8 mouse cellular contexts compared by ENCODE assay signal in the genomic region with DNA sequence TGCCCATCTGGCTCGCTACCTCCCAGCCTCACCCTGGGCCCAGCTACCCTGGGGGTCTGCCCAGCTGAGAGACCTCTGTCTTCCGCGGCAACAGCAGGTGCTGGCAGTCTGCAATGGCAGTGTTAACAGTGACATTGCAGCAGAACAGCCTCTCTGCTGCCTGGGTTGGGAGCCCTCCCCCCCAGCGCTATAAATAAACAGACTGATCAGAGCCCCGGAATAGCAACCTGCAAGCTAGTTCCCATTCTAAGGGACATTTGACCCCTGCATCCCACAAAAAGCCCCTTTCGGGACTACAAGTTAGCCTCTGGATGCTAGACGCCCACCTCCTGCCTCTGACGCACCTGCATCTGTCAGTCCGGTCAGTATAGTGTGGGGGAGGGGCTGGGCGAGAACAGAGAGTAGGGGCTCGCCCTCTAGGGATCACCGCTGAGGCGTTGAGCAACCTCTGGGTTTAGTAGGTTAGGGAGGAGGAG. TPM values are rescaled to one million over a fixed set of nuclear protein-coding genes. Genes with fewer than 3 reads are reported as not detected.
A peak's percentile ranks its signal among the peaks of the same experiment; 100 is the strongest.
DNase-seq lines count a peak whose midpoint lies in the region; ATAC-seq and TF ChIP-seq lines count a peak whose summit lies in the region.

Gene Myadml2, minus strand, starts transcription at position 158 of the 476 bp plus-strand sequence.

- TF ChIP-seq CTCF in kidney, postnatal 0 days (IDR thresholded peaks at IDR 0.05; ENCODE audit: low read depth), result no peak
- no peak for TF ChIP-seq CTCF in G1E (IDR thresholded peaks at IDR 0.05; ENCODE audit: low read depth, low read length)

- ATAC-seq in kidney, postnatal 0 days (replicated peaks; ENCODE audit: low FRiP score, low read depth), result no peak
- ATAC-seq in G1E (ENCODE audit: extremely low read depth, insufficient number of reproducible peaks, low FRiP score, poor library complexity, severe bottlenecking), result no peak
- ATAC-seq in embryonic facial prominence, embryonic 12.5 days (ENCODE audit: insufficient number of reproducible peaks, insufficient read depth, low FRiP score, low TSS enrichment), result no peak
- 0 out of 2 replicates have a peak, but pooled peaks have one; percentile 27 for ATAC-seq in heart, embryonic 12.5 days (ENCODE audit: insufficient number of reproducible peaks, low FRiP score)
- no peak for ATAC-seq in limb, embryonic 12.5 days (ENCODE audit: insufficient number of reproducible peaks, insufficient read depth, low FRiP score, low TSS enrichment, low read depth)
- ATAC-seq in neural tube, embryonic 11.5 days (ENCODE audit: insufficient read depth, low FRiP score, low TSS enrichment), result no peak

- peak within 1 kb of the TSS; percentile 47 for H3K4me2 ChIP-seq in kidney, postnatal 0 days (ENCODE audit: low read length)
- H3K4me2 ChIP-seq in embryonic facial prominence, embryonic 12.5 days (replicated peaks), result peak within 1 kb of the TSS; percentile 32
- peak within 1 kb of the TSS; percentile 74 for H3K4me2 ChIP-seq in heart, embryonic 12.5 days
- peak within 1 kb of the TSS; percentile 48 for H3K4me2 ChIP-seq in limb, embryonic 12.5 days
- peak within 1 kb of the TSS; percentile 40 for H3K4me2 ChIP-seq in neural tube, embryonic 11.5 days (ENCODE audit: low read depth)

- DNase-seq in kidney, postnatal 0 days (ENCODE audit: low spot score), result peak; percentile 19
- no peak for DNase-seq in kidney, adult 18-20 months
- DNase-seq in G1E (ENCODE audit: low spot score), result no peak
- DNase-seq in neural tube, embryonic 11.5 days (ENCODE audit: low spot score), result peak; percentile 44
- DNase-seq in urinary bladder, postnatal 4 days (ENCODE audit: low spot score in 2 of 2), result no peak

- H3K27ac ChIP-seq in kidney, postnatal 0 days, result no peak within 1 kb of the TSS
- no peak within 1 kb of the TSS for H3K27ac ChIP-seq in embryonic facial prominence, embryonic 12.5 days
- H3K27ac ChIP-seq in heart, embryonic 12.5 days (ENCODE audit: poor library complexity, severe bottlenecking), result peak within 1 kb of the TSS; percentile 90
- H3K27ac ChIP-seq in limb, embryonic 12.5 days, result no peak within 1 kb of the TSS
- H3K27ac ChIP-seq in neural tube, embryonic 11.5 days (ENCODE audit: low read depth, low read length), result no peak within 1 kb of the TSS

- peak within 1 kb of the TSS; percentile 27; the same call in 1 of the 2 replicates for H3K9ac ChIP-seq in kidney, postnatal 0 days (ENCODE audit: low read depth, low read length)
- H3K9ac ChIP-seq in embryonic facial prominence, embryonic 12.5 days, result no peak within 1 kb of the TSS
- H3K9ac ChIP-seq in heart, embryonic 12.5 days, result peak within 1 kb of the TSS; percentile 82
- no peak within 1 kb of the TSS; the same call in 1 of the 2 replicates for H3K9ac ChIP-seq in limb, embryonic 12.5 days (replicated peaks)
- peak within 1 kb of the TSS; percentile 12; the same call in 1 of the 2 replicates for H3K9ac ChIP-seq in neural tube, embryonic 11.5 days (ENCODE audit: low read length)

- no peaks in the 10 kb centered on the region for H3K9me3 ChIP-seq in kidney, postnatal 0 days (replicated peaks; ENCODE audit: low read length)
- H3K9me3 ChIP-seq in G1E (replicated peaks), result no peaks in the 10 kb centered on the region
- H3K9me3 ChIP-seq in embryonic facial prominence, embryonic 12.5 days, result no peaks in the 10 kb centered on the region
- no peaks in the 10 kb centered on the region for H3K9me3 ChIP-seq in heart, embryonic 12.5 days (replicated peaks)
- H3K9me3 ChIP-seq in limb, embryonic 12.5 days, result no peaks in the 10 kb centered on the region
- no peaks in the 10 kb centered on the region for H3K9me3 ChIP-seq in neural tube, embryonic 11.5 days (ENCODE audit: control insufficient read depth, low read length)

- 6% methylated on average over 13 of the region's 13 CpGs for WGBS in kidney, postnatal 0 days
- WGBS in embryonic facial prominence, embryonic 12.5 days, result 5% methylated on average over 13 of the region's 13 CpGs
- WGBS in heart, embryonic 12.5 days, result 5% methylated on average over 13 of the region's 13 CpGs
- WGBS in limb, embryonic 12.5 days, result 5% methylated on average over 13 of the region's 13 CpGs
- WGBS in neural tube, embryonic 11.5 days, result 2% methylated on average over 13 of the region's 13 CpGs

- peak within 1 kb of the TSS; percentile 10; the same call in 1 of the 2 replicates for H3K4me3 ChIP-seq in kidney, postnatal 0 days (replicated peaks; ENCODE audit: low read depth, low read length)
- peak within 1 kb of the TSS; percentile 54; the same call in 1 of the 2 replicates for H3K4me3 ChIP-seq in G1E (ENCODE audit: low read depth, low read length)
- peak within 1 kb of the TSS; percentile 4; the same call in 1 of the 2 replicates for H3K4me3 ChIP-seq in embryonic facial prominence, embryonic 12.5 days
- H3K4me3 ChIP-seq in heart, embryonic 12.5 days, result peak within 1 kb of the TSS; percentile 52
- peak within 1 kb of the TSS; percentile 10; the same call in 1 of the 2 replicates for H3K4me3 ChIP-seq in limb, embryonic 12.5 days (replicated peaks)
- peak within 1 kb of the TSS; percentile 4; the same call in 1 of the 2 replicates for H3K4me3 ChIP-seq in neural tube, embryonic 11.5 days (ENCODE audit: low read depth, low read length)

- H3K4me1 ChIP-seq in kidney, postnatal 0 days (replicated peaks; ENCODE audit: insufficient read depth, low read length), result peaks cover 7% of the 10 kb centered on the region
- H3K4me1 ChIP-seq in G1E (ENCODE audit: insufficient read depth, low read depth, low read length), result peaks cover 29% of the 10 kb centered on the region
- peaks cover 9% of the 10 kb centered on the region for H3K4me1 ChIP-seq in embryonic facial prominence, embryonic 12.5 days
- H3K4me1 ChIP-seq in heart, embryonic 12.5 days (replicated peaks), result peaks cover 17% of the 10 kb centered on the region
- H3K4me1 ChIP-seq in limb, embryonic 12.5 days (replicated peaks), result peaks cover 13% of the 10 kb centered on the region
- H3K4me1 ChIP-seq in neural tube, embryonic 11.5 days (ENCODE audit: control insufficient read depth, insufficient read depth, low read length), result peaks cover 7% of the 10 kb centered on the region

- no peaks in the 10 kb centered on the region for H3K36me3 ChIP-seq in kidney, postnatal 0 days (ENCODE audit: insufficient read depth, low read length)
- H3K36me3 ChIP-seq in G1E (replicated peaks), result no peaks in the 10 kb centered on the region
- no peaks in the 10 kb centered on the region for H3K36me3 ChIP-seq in embryonic facial prominence, embryonic 12.5 days
- no peaks in the 10 kb centered on the region for H3K36me3 ChIP-seq in heart, embryonic 12.5 days
- H3K36me3 ChIP-seq in limb, embryonic 12.5 days, result no peaks in the 10 kb centered on the region
- H3K36me3 ChIP-seq in neural tube, embryonic 11.5 days (ENCODE audit: control insufficient read depth, insufficient read depth, low read length), result no peaks in the 10 kb centered on the region

- no peaks in the 10 kb centered on the region for H3K27me3 ChIP-seq in kidney, postnatal 0 days (ENCODE audit: insufficient read depth, low read length)
- H3K27me3 ChIP-seq in G1E (ENCODE audit: insufficient read depth, low read length), result peaks cover 32% of the 10 kb centered on the region
- peaks cover 17% of the 10 kb centered on the region for H3K27me3 ChIP-seq in embryonic facial prominence, embryonic 12.5 days
- peaks cover 14% of the 10 kb centered on the region; the same call in 1 of the 2 replicates for H3K27me3 ChIP-seq in heart, embryonic 12.5 days (replicated peaks)
- peaks cover 15% of the 10 kb centered on the region for H3K27me3 ChIP-seq in limb, embryonic 12.5 days
- H3K27me3 ChIP-seq in neural tube, embryonic 11.5 days (ENCODE audit: control insufficient read depth, insufficient read depth, low read length), result no peaks in the 10 kb centered on the region

RNA-seq across cellular contexts. Expression of gene Myadml2, which starts in this region (rescaled TPM):
- polyA plus RNA-seq in kidney, postnatal 0 days (2015; fragmentation: Nextera tagmentation; extraction: Ambion mirVana), result 0.24 and 0.28 TPM in 2 replicates
- total RNA-seq in G1E (2014; fragmentation: Nextera tagmentation) (not detected in 2 replicates), G1E (2017) (not detected in 2 replicates)
- not detected in 2 replicates for polyA plus RNA-seq in G1E (2012)
- 0.47 TPM in 1 of 2 replicates, not detected in the other for polyA plus RNA-seq in embryonic facial prominence, embryonic 12.5 days (2016; fragmentation: Nextera tagmentation; extraction: Ambion mirVana)
- polyA plus RNA-seq in heart, embryonic 12.5 days (2016; fragmentation: Nextera tagmentation; extraction: Ambion mirVana), result 9.8 and 10.9 TPM in 2 replicates
- polyA plus RNA-seq in limb, embryonic 12.5 days (2016; fragmentation: Nextera tagmentation; extraction: Ambion mirVana), result 0.36 and 0.68 TPM in 2 replicates
- 0.89 TPM in 1 of 2 replicates, not detected in the other for polyA plus RNA-seq in neural tube, embryonic 11.5 days (2014; fragmentation: Nextera tagmentation; extraction: Ambion mirVana)

Comparison
In these comparisons a context has a peak if more than half of its experiments do, and no peak if none do; other contexts are left out.
1. Peak in DNase-seq, H3K4me3 ChIP-seq, H3K9ac ChIP-seq and H3K4me2 ChIP-seq in kidney, postnatal 0 days; RNA of the gene not detected or under 1 TPM.
2. Peak in DNase-seq, H3K4me3 ChIP-seq, H3K9ac ChIP-seq and H3K4me2 ChIP-seq in neural tube, embryonic 11.5 days; RNA of the gene not detected or under 1 TPM.
3. H3K4me3 ChIP-seq: peak in every context shown above with its lines; median percentile 54 in G1E; 52 in heart, embryonic 12.5 days; 10 in kidney, postnatal 0 days; 10 in limb, embryonic 12.5 days; 4 in embryonic facial prominence, embryonic 12.5 days; 4 in neural tube, embryonic 11.5 days.